Mouse (Mus musculus) C2C12 (cell line): ENCODE measurements around the gene Slc19a3.

Source experiments
- CTCF ChIP-seq: IDR thresholded peaks from one replicate; pipeline ENCODE4 v1.5.1; 2011; ENCODE audit not compliant: control insufficient read depth, insufficient read depth, insufficient read length
- MAX ChIP-seq: IDR thresholded peaks from one replicate; pipeline ENCODE4 v1.6.1; 2011; ENCODE audit warnings: mild to moderate bottlenecking, control low read depth
- USF1 ChIP-seq: IDR thresholded peaks from one replicate; pipeline ENCODE4 v1.6.1; 2011; ENCODE audit warnings: low read depth, mild to moderate bottlenecking, control low read depth, moderate library complexity

DNA sequence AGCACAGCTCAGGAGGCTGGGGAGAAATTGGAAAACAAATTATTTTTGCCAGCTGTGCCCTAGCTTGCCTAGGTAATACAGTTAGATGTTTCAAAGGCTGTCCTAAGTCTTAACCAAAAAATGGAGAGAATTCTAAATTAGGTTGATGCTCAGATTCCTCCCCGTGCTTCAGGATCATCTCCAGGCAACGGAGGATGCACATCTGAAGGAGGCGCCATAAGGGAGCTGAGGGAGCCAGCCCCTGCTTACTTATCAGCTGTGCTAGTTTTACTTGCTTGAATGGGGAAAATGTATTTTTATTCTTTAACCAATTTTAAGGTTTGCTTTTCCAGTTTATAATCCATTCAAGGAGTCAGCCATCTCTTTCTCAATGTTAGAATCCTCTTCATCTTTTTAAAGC, 44.3 kb downstream of the Slc19a3 start:
- TF ChIP-seq MAX: no peak
- no peak for TF ChIP-seq CTCF
- TF ChIP-seq USF1: no peak
